33 mouse cellular contexts compared by ENCODE assay signal in genomic region chr2:112245307-112245706, GRCm38 (mm10). TPM values are rescaled to one million over a fixed set of nuclear protein-coding genes. Genes with fewer than 3 reads are reported as not detected.
A peak's percentile ranks its signal among the peaks of the same experiment; 100 is the strongest.
DNase-seq lines count a peak whose midpoint lies in the region; ATAC-seq lines count a peak whose summit lies in the region.
"Had no signal": no experiment of that assay in that cellular context is flagged by ENCODE, and none has a peak within 500 bp of the region (broad histone marks: within the 10 kb centered on the region; RNA-seq: fewer than 3 reads in every experiment).

No protein-coding gene starts in this region.

- WGBS in lung, embryonic 15.5 days: 52% methylated on average over 5 of the region's 5 CpGs
- 60% methylated on average over 5 of the region's 5 CpGs for WGBS in intestine, embryonic 16.5 days

- DNase-seq in lung, postnatal 25 days (ENCODE audit: low spot score): no peak
- DNase-seq in urinary bladder, postnatal 36 days (ENCODE audit: low spot score in 2 of 2): peak; percentile 35 to 46
- no peak for DNase-seq in urinary bladder, adult 18-20 months (ENCODE audit: low spot score in 2 of 2)
- no peak for DNase-seq in right cerebral cortex, adult 2 months (ENCODE audit: low spot score in 2 of 2)
- DNase-seq: adrenal gland, postnatal 14 days; cerebellum, adult 11 months; cerebellum, adult 9-10 months; cerebellum, postnatal 36 days; heart, adult 2 months; heart, postnatal 4 days; kidney, adult 2 months; kidney, postnatal 4 days; left cerebral cortex, postnatal 4 days; liver; lung, postnatal 10 days; thymus, adult 18-20 months; thymus, postnatal 25 days had no signal

- peak overlapping the region; percentile 51; the same call in 1 of the 2 replicates for H3K27ac ChIP-seq in lung, embryonic 15.5 days
- no peak overlapping the region for H3K27ac ChIP-seq in intestine, embryonic 16.5 days (ENCODE audit: low read length)
- H3K27ac ChIP-seq: embryonic facial prominence, embryonic 13.5 days; heart, adult 2 months; hindbrain, embryonic 14.5 days; liver, embryonic 14.5 days had no signal

- peaks cover 19% of the 10 kb centered on the region for H3K4me1 ChIP-seq in lung, embryonic 15.5 days
- H3K4me1 ChIP-seq in intestine, embryonic 16.5 days (ENCODE audit: control insufficient read depth, insufficient read depth, low read length): peaks cover 6% of the 10 kb centered on the region; the same call in 1 of the 2 replicates

- no peaks in the 10 kb centered on the region for H3K27me3 ChIP-seq in lung, embryonic 15.5 days
- H3K27me3 ChIP-seq in intestine, embryonic 16.5 days (replicated peaks; ENCODE audit: control insufficient read depth, insufficient read depth, low read length): no peaks in the 10 kb centered on the region
- H3K27me3 ChIP-seq: embryonic facial prominence, embryonic 13.5 days; heart, embryonic 12.5 days had no signal

- H3K4me2 ChIP-seq in lung, embryonic 15.5 days: no peak overlapping the region
- H3K4me2 ChIP-seq in intestine, embryonic 16.5 days (ENCODE audit: low read depth, low read length): no peak overlapping the region
- H3K4me2 ChIP-seq: embryonic facial prominence, embryonic 13.5 days; heart, embryonic 12.5 days; hindbrain, embryonic 14.5 days; midbrain, embryonic 11.5 days had no signal

- H3K9ac ChIP-seq in lung, embryonic 15.5 days: no peak overlapping the region
- H3K9ac ChIP-seq in intestine, embryonic 16.5 days (ENCODE audit: low read depth, low read length): no peak overlapping the region
- H3K9ac ChIP-seq: embryonic facial prominence, embryonic 13.5 days; heart, embryonic 12.5 days; hindbrain, embryonic 14.5 days; liver, embryonic 14.5 days had no signal

- no peaks in the 10 kb centered on the region for H3K9me3 ChIP-seq in lung, embryonic 15.5 days
- no peaks in the 10 kb centered on the region for H3K9me3 ChIP-seq in intestine, embryonic 16.5 days (ENCODE audit: control insufficient read depth, low read length)
- H3K9me3 ChIP-seq: embryonic facial prominence, embryonic 13.5 days; G1E; heart, embryonic 12.5 days had no signal

- H3K36me3 ChIP-seq in lung, embryonic 15.5 days: no peaks in the 10 kb centered on the region
- H3K36me3 ChIP-seq in intestine, embryonic 16.5 days (ENCODE audit: control insufficient read depth, insufficient read depth, low read length): no peaks in the 10 kb centered on the region

- 0 out of 2 replicates have a peak, but pooled peaks have one; percentile 21 for ATAC-seq in lung, embryonic 15.5 days (ENCODE audit: borderline replicate concordance, extremely low read depth, low FRiP score, low TSS enrichment)
- peak; percentile 44; the same call in 1 of the 2 replicates for ATAC-seq in intestine, embryonic 16.5 days
- ATAC-seq in CD4-positive, CD25-positive, alpha-beta regulatory T cell, adult 4 months: no peak
- ATAC-seq: forebrain, embryonic 16.5 days; midbrain, embryonic 16.5 days had no signal

- no peak overlapping the region for H3K4me3 ChIP-seq in lung, embryonic 15.5 days
- H3K4me3 ChIP-seq in intestine, embryonic 16.5 days (ENCODE audit: low read length): no peak overlapping the region
- H3K4me3 ChIP-seq: embryonic facial prominence, embryonic 13.5 days; erythroblast, embryonic 14.5 days; heart, adult 2 months; heart, embryonic 12.5 days had no signal

RNA-seq across cellular contexts. Expression of gene Lpcat4, which starts 6.0 kb away (rescaled TPM):
- polyA plus RNA-seq in lung, embryonic 15.5 days (2015; fragmentation: Nextera tagmentation; extraction: Ambion mirVana): 16.3 and 17.3 TPM in 2 replicates
- polyA plus RNA-seq in intestine, embryonic 16.5 days (2015; fragmentation: Nextera tagmentation; extraction: Ambion mirVana): 19.9 and 22.6 TPM in 2 replicates
- polyA plus RNA-seq in CD4-positive, CD25-positive, alpha-beta regulatory T cell, adult 4 months (2017; shearing (Covaris generic)): 10 to 100 TPM; 23.6 to 39.7 TPM

RNA-seq across cellular contexts. Expression of gene Nutm1, which starts 13.8 kb away (rescaled TPM):
- polyA plus RNA-seq in lung, embryonic 15.5 days (2015; fragmentation: Nextera tagmentation; extraction: Ambion mirVana): not detected in 2 replicates
- 0.04 TPM in 1 of 2 replicates, not detected in the other for polyA plus RNA-seq in intestine, embryonic 16.5 days (2015; fragmentation: Nextera tagmentation; extraction: Ambion mirVana)
- polyA plus RNA-seq in CD4-positive, CD25-positive, alpha-beta regulatory T cell, adult 4 months (2017; shearing (Covaris generic)): not detected
- polyA plus RNA-seq: embryonic facial prominence, embryonic 13.5 days; erythroblast, embryonic 14.5 days; forebrain, embryonic 16.5 days; heart, adult 2 months; heart, embryonic 12.5 days; heart, postnatal 0 days; hindbrain, embryonic 14.5 days; liver, embryonic 14.5 days; midbrain, embryonic 11.5 days; midbrain, embryonic 16.5 days; neural tube, embryonic 11.5 days had no signal

RNA-seq across cellular contexts. Expression of gene Nop10, which starts 16.4 kb away (rescaled TPM):
- polyA plus RNA-seq in lung, embryonic 15.5 days (2015; fragmentation: Nextera tagmentation; extraction: Ambion mirVana): 182 and 204 TPM in 2 replicates
- 214 and 238 TPM in 2 replicates for polyA plus RNA-seq in intestine, embryonic 16.5 days (2015; fragmentation: Nextera tagmentation; extraction: Ambion mirVana)
- 100 to 1,000 TPM; 153 to 229 TPM for polyA plus RNA-seq in CD4-positive, CD25-positive, alpha-beta regulatory T cell, adult 4 months (2017; shearing (Covaris generic))

RNA-seq across cellular contexts. Expression of gene Slc12a6, which starts 20.3 kb away (rescaled TPM):
- polyA plus RNA-seq in lung, embryonic 15.5 days (2015; fragmentation: Nextera tagmentation; extraction: Ambion mirVana): 6.8 and 9.3 TPM in 2 replicates
- polyA plus RNA-seq in intestine, embryonic 16.5 days (2015; fragmentation: Nextera tagmentation; extraction: Ambion mirVana): 11.9 and 14.9 TPM in 2 replicates
- 10 to 100 TPM; 51.7 to 61.2 TPM for polyA plus RNA-seq in CD4-positive, CD25-positive, alpha-beta regulatory T cell, adult 4 months (2017; shearing (Covaris generic))

RNA-seq across cellular contexts. Expression of gene Gm21985, which starts 20.8 kb away (rescaled TPM):
- not detected in 2 replicates for polyA plus RNA-seq in lung, embryonic 15.5 days (2015; fragmentation: Nextera tagmentation; extraction: Ambion mirVana)
- not detected in 2 replicates for polyA plus RNA-seq in intestine, embryonic 16.5 days (2015; fragmentation: Nextera tagmentation; extraction: Ambion mirVana)
- not detected for polyA plus RNA-seq in CD4-positive, CD25-positive, alpha-beta regulatory T cell, adult 4 months (2017; shearing (Covaris generic))
- polyA plus RNA-seq: C2C12; embryonic facial prominence, embryonic 13.5 days; erythroblast, embryonic 14.5 days; forebrain, embryonic 16.5 days; G1E; heart, adult 2 months; heart, embryonic 12.5 days; heart, postnatal 0 days; hindbrain, embryonic 14.5 days; kidney, adult 2 months; kidney, embryonic 16.5 days; liver, embryonic 14.5 days; midbrain, embryonic 11.5 days; neural tube, embryonic 11.5 days had no signal

Comparison
In these comparisons a context has a peak if more than half of its experiments do, and no peak if none do; other contexts are left out.
1. DNase-seq: peak in urinary bladder, postnatal 36 days (2 of 2); none in lung, postnatal 25 days (single experiment), urinary bladder, adult 18-20 months (0 of 2) and right cerebral cortex, adult 2 months (0 of 2).